Mouse (Mus musculus): ENCODE data around the gene Zfp583. TPM values are rescaled to one million over a fixed set of nuclear protein-coding genes. Genes with fewer than 3 reads are reported as not detected.
"Not testable (repeated sequence)": the region's sequence is repeated elsewhere in the genome, so short reads cannot be mapped to it uniquely, and the experiment has no call there.

The Zfp583 gene
- polyA plus RNA-seq, 1 experiment from 2014 or later, result 12.3 TPM

DNA sequence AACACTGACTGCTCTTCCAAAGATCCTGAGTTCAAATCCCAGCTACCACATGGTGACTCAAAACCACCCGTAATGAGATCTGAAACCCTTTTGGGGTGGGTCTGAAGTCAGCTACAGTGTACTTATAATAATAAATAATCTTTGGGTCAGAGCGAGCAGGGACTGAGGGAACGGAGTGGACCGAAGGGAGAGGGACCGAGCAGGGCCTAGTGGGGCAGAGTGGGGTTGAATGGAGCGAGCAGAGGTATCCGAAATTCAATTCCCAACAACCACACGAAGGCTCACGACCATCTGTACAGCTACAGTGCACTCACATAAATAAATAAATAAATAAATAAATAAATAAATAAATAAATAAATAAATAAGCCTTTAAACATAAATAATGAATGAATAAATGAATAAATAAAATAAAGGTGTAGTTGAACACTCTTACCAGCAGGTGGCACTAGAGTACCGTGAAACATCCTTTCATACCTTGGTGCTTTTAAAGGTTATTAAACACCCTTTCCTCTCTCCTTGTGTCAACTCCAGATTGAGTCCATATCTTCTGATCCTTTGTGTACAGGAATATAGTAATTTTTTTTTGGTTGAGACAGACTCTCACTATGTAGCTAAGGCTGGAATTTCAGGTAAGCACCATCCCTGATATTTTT lies 28.0 kb upstream of the Zfp583 start:
- ATAC-seq (replicated peaks), result no peak
- H3K4me1 ChIP-seq, result peaks cover 6% of the 10 kb centered on the region
- H3K27me3 ChIP-seq, result no peaks in the 10 kb centered on the region
- no peak overlapping the region for H3K9ac ChIP-seq (replicated peaks)
- 0 out of 2 replicates have a peak overlapping the region, but pooled peaks have one; percentile 2 for H3K27ac ChIP-seq (replicated peaks)
- H3K4me2 ChIP-seq (replicated peaks), result no peak overlapping the region
- H3K4me3 ChIP-seq, result no peak overlapping the region
- no peaks in the 10 kb centered on the region for H3K9me3 ChIP-seq
- H3K36me3 ChIP-seq, result peaks cover 9% of the 10 kb centered on the region
- WGBS, result 51% methylated on average over 10 of the region's 10 CpGs

DNA sequence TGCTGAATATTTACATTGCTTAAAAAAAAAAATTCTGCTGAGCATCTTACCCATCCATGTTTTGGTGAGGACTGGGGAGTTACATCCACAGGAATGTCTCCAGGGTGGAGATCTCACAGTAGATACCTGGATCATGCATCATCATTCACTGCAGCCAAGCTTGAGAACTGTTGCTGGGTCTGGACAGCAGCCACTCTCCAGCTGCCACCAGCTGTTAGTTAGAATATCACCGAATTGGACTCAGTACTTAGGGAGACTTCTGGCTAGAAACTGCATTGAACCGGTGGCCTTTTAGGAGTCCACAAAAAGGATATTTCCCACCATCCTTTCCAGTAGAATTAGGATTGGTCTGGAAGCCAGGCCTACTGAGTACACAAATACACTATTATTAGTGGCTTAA lies 27.0 kb upstream of the Zfp583 start:
- WGBS, result 79% methylated on average over 2 of the region's 2 CpGs
- Histone ChIP-seq H3K27me3 (no peaks in the 10 kb centered on the region), H3K9me3 (no peaks in the 10 kb centered on the region), H3K4me2 (replicated peaks) (no peak overlapping the region), H3K9ac (replicated peaks) (no peak overlapping the region), H3K27ac (replicated peaks) (no peak overlapping the region), H3K36me3 (peaks cover 18% of the 10 kb centered on the region), H3K4me1 (no peaks in the 10 kb centered on the region), H3K4me3 (no peak overlapping the region)
- ATAC-seq (replicated peaks), result no peak

DNA sequence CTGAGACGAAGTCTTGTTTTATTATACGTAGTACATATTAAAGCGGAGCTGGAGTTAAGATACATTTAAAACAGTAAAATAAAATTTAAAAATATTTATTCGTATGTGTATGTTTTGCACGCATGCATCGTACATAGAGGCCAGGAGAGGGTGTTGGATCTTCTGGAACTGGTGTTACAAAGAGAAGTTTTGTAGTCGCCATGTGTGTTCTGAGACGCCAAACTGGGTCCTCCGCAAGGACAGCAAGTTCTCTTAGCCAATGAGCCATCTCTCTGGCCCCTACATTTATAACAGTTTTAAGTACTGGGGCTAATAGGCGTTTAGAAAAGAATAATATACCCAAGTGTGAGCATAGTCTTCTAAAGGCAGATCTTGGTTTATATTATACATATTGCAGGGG lies 13.0 kb upstream of the Zfp583 start:
- Histone ChIP-seq H3K4me2 (replicated peaks) (peak overlapping the region; percentile 44), H3K9ac (replicated peaks) (peak overlapping the region; percentile 74), H3K4me3 (peak overlapping the region; percentile 75), H3K27me3 (no peaks in the 10 kb centered on the region), H3K4me1 (peaks cover 4% of the 10 kb centered on the region), H3K36me3 (no peaks in the 10 kb centered on the region), H3K27ac (replicated peaks) (peak overlapping the region; percentile 90; the same call in 1 of the 2 replicates), H3K9me3 (no peaks in the 10 kb centered on the region)
- ATAC-seq (replicated peaks), result peak; percentile 47
- 31% methylated on average over 10 of the region's 10 CpGs for WGBS

DNA sequence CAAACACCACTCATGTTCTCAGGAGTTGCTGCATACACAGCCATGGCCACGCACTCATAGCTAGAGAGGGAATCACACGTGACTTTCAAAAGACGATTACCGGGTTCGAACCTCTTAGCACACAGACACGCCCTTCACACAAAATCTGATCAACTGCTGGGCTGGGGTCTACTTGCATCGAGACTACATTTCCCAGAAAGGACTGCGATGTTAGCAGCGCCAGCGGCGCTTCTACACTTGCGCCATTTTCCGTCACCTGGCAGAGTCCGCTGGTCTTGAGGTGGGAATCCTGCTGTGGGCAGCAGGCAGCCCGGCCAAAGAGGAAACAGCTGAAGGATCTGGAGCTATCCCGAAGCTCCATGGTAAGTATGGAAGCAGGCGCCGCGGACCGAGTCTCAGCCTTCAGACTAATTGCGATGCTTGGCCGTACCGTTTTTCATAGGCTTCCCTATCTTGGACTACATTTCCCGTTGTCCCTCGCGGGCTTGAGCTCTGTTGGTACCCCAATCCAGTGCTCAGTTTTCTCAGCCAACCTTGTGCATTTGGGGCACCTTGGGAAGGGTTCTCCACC lies 12.5 kb upstream of the Zfp583 start, which contains the start of gene Gm3854:
Gene Gm3854, plus strand, starts transcription at position 259 of the 571 bp plus-strand sequence.
- peaks cover 4% of the 10 kb centered on the region for H3K4me1 ChIP-seq
- H3K27me3 ChIP-seq, result no peaks in the 10 kb centered on the region
- H3K9me3 ChIP-seq, result no peaks in the 10 kb centered on the region
- under 1% methylated on average over 26 of the region's 26 CpGs for WGBS
- peak; percentile 95 for ATAC-seq (replicated peaks)
- H3K4me2 ChIP-seq (replicated peaks), result peak within 1 kb of the TSS; percentile 44
- peak within 1 kb of the TSS; percentile 74 for H3K9ac ChIP-seq (replicated peaks)
- H3K27ac ChIP-seq (replicated peaks), result peak within 1 kb of the TSS; percentile 90
- H3K4me3 ChIP-seq, result peak within 1 kb of the TSS; percentile 75
- no peaks in the 10 kb centered on the region for H3K36me3 ChIP-seq

DNA sequence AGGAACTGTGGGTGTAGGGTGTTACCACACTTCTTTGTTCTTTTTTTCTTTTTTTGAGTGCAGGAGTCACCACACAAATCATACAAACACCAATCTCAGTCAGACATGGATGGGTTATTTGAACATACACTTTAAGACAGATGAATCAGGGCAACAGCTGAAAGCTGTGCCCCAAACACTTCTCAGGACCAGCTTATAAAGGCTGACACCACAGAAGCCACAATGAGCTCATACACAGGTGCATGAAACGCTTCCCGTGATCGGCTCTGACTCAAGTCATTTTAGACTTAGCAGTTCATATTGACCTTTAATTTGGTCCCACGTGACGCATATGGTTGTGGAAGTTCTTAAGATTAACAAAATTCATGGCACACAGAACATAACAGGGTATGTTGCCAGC lies 8.8 kb upstream of the Zfp583 start:
- Histone ChIP-seq H3K36me3 (no peaks in the 10 kb centered on the region), H3K9ac (replicated peaks) (no peak overlapping the region), H3K27me3 (no peaks in the 10 kb centered on the region), H3K4me2 (replicated peaks) (no peak overlapping the region), H3K4me3 (no peak overlapping the region), H3K4me1 (peaks cover 4% of the 10 kb centered on the region), H3K9me3 (no peaks in the 10 kb centered on the region), H3K27ac (replicated peaks) (no peak overlapping the region)
- WGBS, result 82% methylated on average over 5 of the region's 5 CpGs
- ATAC-seq (replicated peaks), result no peak

DNA sequence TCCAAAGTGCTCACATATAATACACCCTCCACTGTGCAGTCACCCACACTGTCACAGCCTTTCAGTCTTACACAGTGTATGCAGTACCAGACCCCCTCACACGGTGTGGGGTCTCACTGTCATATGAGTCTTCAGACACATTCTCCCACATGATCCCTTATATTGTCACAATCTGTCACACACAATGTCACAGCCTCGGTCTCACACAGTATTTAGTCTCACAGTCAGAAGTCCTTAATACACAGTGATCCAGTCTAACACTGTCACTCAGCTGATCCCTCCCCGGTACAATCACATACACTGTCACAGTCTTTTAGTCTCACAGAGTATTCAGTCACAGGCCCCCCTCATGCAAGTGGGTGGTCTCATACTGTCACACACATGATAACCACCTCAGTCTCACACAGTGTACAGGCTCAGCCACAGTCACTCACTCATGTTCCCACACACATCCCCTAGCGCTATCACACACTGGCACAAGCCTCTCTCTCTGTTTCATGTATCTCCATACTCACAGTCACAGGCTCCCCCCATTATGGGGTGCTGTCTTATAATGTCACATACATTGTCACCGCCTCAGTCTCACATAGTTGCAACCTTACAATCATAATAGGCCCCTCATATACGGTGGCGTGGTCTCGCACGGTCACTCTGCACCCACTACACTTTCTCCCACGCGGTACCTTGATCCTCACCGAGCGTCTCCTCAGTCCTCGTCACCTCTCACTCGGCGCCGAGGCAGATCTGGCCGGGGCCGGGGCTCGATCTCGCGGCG lies 440 bp downstream of the Zfp583 start:
- Histone ChIP-seq H3K9ac (replicated peaks) (peak overlapping the region; percentile 73), H3K4me3 (peak overlapping the region; percentile 59), H3K4me2 (replicated peaks) (peak overlapping the region; percentile 47), H3K27me3 (no peaks in the 10 kb centered on the region), H3K36me3 (peaks cover 14% of the 10 kb centered on the region), H3K9me3 (0 out of 2 replicates have a peak, but pooled peaks cover 3% of the 10 kb centered on the region), H3K4me1 (peaks cover 16% of the 10 kb centered on the region), H3K27ac (replicated peaks) (peak overlapping the region; percentile 87)
- 16% methylated on average over 23 of the region's 23 CpGs for WGBS
- peak; percentile 89 for ATAC-seq (replicated peaks)

DNA sequence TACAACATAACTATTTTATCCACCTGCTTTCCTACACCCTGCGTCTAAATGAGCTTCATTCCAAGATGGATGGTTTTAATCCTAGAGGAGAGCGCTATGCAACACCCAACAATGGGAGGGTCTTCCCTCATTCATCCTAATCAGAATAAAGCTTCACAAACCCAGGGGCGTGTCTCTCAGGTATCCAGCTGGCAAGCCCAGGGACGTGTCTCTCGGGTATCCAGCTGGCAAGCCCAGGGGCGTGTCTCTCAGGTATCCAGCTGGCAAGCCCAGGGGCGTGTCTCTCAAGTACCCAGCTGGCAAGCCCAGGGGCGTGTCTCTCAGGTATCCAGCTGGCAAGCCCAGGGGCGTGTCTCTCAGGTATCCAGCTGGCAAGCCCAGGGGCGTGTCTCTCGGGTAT lies 30.3 kb downstream of the Zfp583 start:
- H3K4me3 ChIP-seq; H3K27ac ChIP-seq (replicated peaks); H3K9ac ChIP-seq (replicated peaks); ATAC-seq (replicated peaks); H3K9me3 ChIP-seq; H3K27me3 ChIP-seq; H3K4me2 ChIP-seq (replicated peaks); H3K4me1 ChIP-seq: not testable (repeated sequence)
- 89% methylated on average over 11 of the region's 11 CpGs for WGBS
- peaks cover 55% of the 10 kb centered on the region for H3K36me3 ChIP-seq

DNA sequence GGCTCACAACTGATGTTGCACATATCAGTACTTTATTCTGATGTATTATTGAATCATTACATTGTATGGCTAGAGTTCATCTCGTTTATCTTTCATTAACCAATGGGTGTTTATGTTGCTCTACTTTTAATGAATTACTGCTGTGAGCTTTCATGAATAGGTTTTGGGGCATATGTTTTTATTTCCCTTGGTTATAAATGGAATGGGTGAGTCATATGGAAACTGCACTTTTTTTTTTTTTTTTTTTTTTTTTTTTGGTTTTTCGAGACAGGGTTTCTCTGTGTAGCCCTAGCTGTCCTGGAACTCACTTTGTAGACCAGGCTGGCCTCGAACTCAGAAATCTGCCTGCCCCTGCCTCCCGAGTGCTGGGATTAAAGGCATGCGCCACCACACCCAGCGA lies 40.0 kb downstream of the Zfp583 start:
- 94% methylated on average over 6 of the region's 6 CpGs for whole genome bisulfite sequencing
- not testable (repeated sequence) for H3K27me3 ChIP-seq; H3K4me2 ChIP-seq (replicated peaks); H3K9me3 ChIP-seq; H3K9ac ChIP-seq (replicated peaks); ATAC-seq (replicated peaks); H3K27ac ChIP-seq (replicated peaks); H3K4me3 ChIP-seq
- peaks cover 16% of the 10 kb centered on the region for H3K4me1 ChIP-seq
- peaks cover 33% of the 10 kb centered on the region for H3K36me3 ChIP-seq

DNA sequence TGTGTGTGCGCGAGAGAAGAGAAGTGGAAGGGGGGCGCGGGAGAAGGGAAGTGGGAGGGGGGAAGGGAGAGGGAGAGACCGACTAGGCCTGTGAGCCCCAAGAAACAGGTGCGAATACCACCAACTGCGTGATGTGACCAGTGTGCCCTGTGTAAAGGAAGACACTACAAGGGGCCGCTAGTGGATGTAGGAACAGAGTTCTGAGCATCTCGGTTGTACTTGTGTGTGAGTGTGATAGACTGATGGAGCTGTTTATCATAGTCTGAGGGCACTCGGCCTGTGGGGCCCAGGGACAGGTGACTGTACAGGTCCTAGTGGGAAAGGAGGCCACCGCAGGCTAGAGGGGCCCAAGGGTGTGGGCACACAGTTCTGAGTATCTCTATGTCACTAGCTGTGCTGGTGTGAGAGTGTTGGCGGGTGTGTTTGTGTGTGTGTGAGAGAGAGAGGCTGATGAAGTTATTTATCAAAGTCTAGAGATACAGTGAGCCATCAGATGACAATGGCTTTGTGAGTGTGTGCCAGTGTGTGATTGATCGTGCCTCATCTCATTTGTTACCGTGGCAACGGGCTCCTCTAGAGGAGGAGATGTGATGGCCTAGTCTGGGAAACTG lies 44.1 kb downstream of the Zfp583 start:
- 24% methylated on average over 15 of the region's 15 CpGs for WGBS
- Histone ChIP-seq H3K27me3 (no peaks in the 10 kb centered on the region), H3K27ac (replicated peaks) (peak overlapping the region; percentile 88), H3K9ac (replicated peaks) (peak overlapping the region; percentile 55), H3K36me3 (0 out of 2 replicates have a peak, but pooled peaks cover 5% of the 10 kb centered on the region), H3K9me3 (no peaks in the 10 kb centered on the region), H3K4me2 (replicated peaks) (peak overlapping the region; percentile 83), H3K4me3 (peak overlapping the region; percentile 58), H3K4me1 (peaks cover 28% of the 10 kb centered on the region)
- ATAC-seq (replicated peaks), result peak; percentile 32

DNA sequence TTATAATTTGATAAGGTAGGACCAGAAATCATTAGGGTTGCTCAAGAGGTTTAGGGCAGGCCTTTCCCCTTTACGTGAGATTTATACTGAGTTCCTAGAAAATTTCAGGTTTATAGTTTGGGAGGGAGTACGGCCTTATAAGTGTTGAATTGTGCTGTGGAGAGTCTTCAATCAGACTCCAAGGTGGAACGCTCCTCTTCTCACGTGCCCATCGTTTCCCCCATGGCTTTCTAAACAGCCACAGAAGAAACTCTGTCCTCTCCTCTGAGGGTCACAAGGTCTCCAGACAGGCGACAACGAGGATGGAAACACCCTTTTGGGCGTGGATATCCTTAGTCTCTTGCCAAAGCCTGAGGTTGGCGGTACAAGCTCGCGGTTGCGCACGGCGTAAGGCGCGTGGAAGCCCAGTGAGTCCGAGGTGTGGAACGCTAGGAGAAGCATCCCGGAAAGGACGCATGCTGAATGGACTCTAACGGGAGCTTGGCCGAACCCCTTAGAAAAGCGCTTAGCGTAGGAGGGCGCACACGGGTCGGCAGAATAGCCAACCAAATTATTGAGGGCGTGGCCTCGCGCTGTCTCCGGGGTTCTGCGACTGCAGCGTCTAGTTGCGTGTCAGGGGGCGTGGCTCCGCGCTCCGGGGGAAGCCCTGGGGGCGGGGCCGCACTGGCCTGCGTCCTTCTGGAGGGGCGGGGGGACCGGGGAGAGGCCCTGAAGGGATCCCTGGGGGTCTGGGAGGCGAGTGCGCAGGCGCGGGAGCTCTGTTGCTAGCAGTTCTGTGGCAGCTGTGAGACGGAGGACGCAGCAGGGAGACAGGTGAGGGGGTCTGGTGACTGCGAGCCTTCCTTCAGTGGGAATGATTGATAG lies 45.0 kb downstream of the Zfp583 start, which contains the start of gene Zfp667:
Gene Zfp667, plus strand, starts transcription at position 738 of the 864 bp plus-strand sequence.
- peak within 1 kb of the TSS; percentile 55 for H3K9ac ChIP-seq (replicated peaks)
- 3% methylated on average over 50 of the region's 50 CpGs for WGBS
- peak; percentile 76 for ATAC-seq (replicated peaks)
- H3K4me1 ChIP-seq, result peaks cover 28% of the 10 kb centered on the region
- H3K4me3 ChIP-seq, result peak within 1 kb of the TSS; percentile 58
- 0 out of 2 replicates have a peak, but pooled peaks cover 5% of the 10 kb centered on the region for H3K36me3 ChIP-seq
- H3K4me2 ChIP-seq (replicated peaks), result peak within 1 kb of the TSS; percentile 83
- H3K27me3 ChIP-seq, result no peaks in the 10 kb centered on the region
- H3K9me3 ChIP-seq, result no peaks in the 10 kb centered on the region
- H3K27ac ChIP-seq (replicated peaks), result peak within 1 kb of the TSS; percentile 88

DNA sequence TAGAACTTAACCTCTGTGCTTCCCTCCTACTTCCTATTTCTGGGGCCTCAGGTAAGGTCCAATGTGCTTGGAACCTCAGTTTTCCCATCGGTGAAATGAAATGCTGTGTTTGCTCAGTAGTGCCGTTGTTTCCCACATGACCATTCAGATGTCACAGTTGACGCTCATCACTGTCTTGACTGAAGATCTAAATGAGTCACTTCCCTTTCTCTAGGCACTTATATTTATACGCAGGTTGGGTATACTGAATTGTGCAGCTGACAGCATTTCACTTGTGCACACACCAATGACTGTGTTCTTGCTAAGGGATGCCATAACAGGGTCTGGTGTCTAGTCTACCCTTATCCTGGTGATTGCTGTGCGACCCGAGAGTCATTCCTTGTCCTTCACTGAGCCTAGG lies 45.7 kb downstream of the Zfp583 start:
- Histone ChIP-seq H3K36me3 (0 out of 2 replicates have a peak, but pooled peaks cover 5% of the 10 kb centered on the region), H3K4me2 (replicated peaks) (no peak overlapping the region), H3K27ac (replicated peaks) (peak overlapping the region; percentile 88; the same call in 1 of the 2 replicates), H3K4me1 (peaks cover 28% of the 10 kb centered on the region), H3K4me3 (peak overlapping the region; percentile 58), H3K9ac (replicated peaks) (no peak overlapping the region), H3K9me3 (no peaks in the 10 kb centered on the region), H3K27me3 (no peaks in the 10 kb centered on the region)
- ATAC-seq (replicated peaks), result no peak
- 93% methylated on average over 6 of the region's 6 CpGs for WGBS

Data from forebrain, embryonic 15.5 days (tissue).